Mouse (Mus musculus) left cerebral cortex, adult 11 months (tissue): Measurements from ENCODE around the gene Ptprg.

Source experiments
- DNase-seq: peaks from one replicate; pipeline ENCODE4 v3.0.0; 2022; ENCODE audit warnings: low spot score

The Ptprg gene

DNA sequence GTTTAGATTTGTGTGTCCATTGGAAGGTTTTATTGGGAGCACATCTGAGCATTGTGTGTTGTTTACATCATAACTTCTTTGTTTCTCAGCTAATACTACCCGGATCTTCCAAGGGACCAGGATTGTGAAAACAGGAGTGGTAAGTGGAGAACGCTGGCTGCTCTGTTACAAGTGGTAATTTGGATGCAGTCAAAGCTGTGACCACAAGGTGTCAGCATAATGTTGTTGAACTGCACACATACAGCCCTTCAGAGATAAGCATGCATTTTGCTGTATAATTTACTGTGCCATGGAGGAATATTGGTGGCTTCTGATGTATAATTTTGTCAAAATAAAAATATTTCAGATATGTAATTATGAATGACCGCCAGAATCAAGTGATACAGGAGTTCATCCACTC lies 598.6 kb downstream of the Ptprg start:
- peak; percentile 53 for DNase-seq

DNA sequence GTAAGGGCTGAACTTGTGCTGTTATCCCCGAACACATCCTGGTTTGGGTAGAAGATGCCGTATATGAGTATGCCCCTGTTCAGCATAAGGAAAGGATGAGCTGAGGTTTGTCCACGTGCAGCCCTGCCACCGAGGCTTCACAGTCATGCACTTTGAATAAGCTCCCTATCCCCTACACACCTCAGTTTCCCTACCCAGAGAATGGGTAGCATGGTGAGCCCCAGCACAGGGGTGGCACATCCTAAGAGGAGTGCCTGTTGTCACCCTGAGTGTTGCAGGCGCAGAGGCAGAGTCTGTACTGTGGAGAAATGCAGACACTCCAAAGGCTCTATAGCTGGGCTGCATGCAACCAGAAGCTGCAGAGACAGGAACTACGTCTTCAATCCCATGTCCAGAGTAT lies 599.4 kb downstream of the Ptprg start:
- no peak for DNase-seq

DNA sequence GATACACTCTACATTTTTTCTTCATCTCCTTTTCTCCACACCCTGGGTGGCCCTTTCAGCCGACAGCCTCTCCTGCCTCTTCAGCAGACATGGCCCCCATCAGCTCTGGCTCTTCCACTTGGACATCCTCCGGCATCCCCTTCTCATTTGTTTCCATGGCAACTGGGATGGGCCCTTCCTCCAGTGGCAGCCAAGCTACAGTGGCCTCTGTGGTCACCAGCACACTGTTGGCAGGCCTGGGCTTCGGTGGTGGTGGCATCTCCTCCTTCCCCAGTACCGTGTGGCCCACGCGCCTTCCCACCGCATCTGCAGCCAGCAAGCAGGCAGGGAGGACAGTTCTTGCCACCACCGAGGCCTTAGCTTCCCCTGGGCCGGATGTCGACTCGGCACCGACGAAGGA lies 600.3 kb downstream of the Ptprg start:
- no peak for DNase-seq

DNA sequence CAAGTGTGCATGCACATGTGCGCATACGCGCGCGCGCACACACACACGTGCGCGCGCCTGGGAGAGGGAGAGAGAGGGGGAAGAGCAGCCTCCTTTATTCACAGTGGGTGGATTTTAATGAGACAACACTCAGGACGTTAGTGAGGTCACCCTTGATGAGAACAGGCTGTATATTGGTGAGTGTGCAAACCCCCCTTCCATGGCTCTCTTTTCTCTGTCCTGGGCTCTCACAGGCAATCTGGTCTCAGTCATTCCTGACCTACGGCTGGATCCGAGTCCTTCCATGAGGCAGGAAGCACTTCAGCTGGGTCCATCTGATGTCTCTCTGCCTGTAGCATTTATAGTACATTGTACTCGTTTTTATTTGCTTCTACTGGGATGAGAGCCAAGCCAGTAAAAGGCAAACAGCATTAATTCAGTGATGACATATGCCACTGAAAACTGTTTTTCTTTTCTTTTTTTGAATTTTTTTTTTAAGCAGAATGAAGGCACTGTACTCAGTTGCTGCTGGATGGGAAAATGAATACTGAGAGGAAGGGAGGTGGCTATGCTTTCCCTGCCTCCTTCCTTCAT lies 608.5 kb downstream of the Ptprg start:
- no peak for DNase-seq

DNA sequence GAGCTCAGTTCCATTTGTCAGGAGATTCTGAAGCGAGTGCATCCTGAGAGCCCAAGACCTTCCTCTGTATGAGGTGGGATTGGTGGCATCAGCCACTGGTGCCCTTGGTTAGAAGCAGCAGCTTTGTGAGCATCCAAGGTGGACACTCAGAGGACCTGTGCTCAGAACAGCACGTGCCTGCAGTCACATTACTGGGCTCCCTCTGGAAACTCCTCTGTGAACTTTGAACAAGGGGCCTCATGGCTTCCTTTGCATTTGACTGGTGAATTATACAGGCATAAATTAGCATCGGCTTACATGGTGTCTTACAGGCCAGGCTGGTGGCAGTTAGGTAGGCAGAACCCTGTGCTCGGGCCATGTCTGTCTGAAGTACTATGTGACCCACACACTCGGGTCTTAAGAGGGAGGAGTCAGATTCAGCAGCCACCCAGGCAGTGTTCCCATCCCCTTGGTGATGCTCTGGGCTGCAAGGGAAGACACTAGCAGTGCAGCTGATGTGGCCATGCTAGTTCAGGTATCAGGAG lies 609.1 kb downstream of the Ptprg start:
- DNase-seq, result no peak

DNA sequence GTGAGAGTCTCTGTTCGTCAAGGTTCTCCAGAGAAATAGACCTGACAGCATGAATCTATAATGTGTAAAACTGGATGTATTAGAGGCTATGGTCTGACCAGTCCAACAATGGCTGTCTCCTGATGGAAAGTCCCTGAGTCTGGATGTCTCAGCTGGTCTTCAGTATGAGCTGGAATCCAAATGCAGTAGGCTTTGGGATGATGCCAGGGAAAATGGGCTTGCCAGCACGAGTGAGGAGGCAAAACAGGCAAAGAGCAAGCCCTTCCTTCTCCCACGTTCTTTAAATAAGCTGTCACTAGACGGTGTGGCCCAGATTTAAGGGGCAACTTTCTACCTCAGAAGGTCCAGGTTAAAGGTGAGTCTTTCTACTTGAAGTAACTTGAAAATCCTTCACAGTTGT lies 609.9 kb downstream of the Ptprg start:
- no peak for DNase-seq

DNA sequence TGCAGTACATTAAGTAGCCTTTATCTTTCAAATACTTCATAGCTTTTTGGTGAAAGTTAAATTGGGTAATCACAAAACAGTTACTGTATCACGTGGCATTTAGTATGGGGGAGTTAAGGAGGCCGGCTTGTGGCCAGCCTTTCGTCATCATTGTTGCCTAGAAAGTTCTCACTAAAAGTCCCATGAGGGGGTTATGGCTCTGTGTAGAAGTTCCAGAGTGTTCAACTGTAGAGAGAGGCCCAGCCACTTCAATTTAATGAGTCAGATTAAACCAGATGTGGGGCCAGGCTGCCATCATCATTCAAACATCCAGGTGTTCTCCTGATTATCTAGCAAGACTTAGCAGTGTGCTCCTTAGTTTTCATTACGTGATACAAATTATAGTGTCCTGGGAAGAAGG lies 613.9 kb downstream of the Ptprg start:
- DNase-seq, result no peak

DNA sequence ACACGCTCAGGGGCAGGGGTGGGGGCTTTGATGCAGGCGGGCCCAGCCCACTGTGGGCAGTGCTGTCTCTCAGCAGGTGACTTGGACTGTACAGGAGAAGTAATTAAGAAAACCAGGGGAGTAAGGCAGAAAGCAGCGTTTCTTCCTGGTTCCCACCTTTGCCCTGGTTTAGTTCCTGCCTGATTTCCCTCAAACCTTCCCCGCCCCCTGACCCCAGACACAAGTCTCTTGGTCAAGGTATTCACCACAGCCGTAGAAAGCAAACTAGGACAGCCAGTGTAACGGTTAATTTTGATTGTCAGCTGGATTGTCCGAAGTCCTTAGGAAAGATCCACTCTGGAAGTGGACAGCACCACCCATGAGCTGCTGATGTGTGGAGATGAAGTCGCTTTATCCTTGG lies 614.3 kb downstream of the Ptprg start:
- DNase-seq, result no peak

DNA sequence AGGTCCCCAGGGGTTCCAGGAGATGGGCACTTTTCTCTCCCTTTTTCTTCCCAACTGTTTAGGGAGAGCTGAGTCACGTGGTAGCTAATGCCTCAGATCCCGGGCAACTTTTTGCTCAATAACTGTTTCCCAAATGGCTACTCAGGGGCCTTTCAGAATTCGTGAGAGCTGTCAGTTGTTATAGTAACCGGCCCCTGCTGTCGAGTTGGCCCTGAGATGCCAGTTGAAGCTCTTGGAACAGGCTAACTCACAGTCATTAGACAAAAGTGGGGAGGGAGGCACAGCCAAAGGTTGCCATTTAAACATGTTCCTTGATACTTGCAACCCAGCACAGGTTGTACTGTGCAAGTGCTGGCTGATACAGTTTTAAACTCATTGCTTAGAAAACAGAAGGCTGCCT lies 624.1 kb downstream of the Ptprg start:
- DNase-seq, result no peak

DNA sequence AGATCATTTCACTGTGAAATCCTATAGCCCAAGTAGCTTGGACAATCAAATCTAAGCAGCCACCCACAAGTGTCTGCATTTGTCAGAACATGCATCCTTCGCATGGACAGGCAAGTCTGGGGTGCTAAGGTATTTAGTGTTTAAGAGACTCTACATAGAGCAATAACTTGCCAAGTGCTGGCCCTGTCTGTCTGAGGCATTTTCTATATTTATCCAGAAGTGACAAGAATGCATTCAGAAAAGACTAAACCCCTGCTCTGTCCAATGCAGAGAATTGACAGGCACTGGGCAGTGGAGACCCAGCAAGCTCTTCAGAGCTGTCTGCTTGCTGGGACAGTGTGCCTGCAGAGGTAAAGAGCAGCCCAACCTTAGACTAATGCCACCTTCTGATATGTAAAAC lies 625.3 kb downstream of the Ptprg start:
- DNase-seq, result no peak

DNA sequence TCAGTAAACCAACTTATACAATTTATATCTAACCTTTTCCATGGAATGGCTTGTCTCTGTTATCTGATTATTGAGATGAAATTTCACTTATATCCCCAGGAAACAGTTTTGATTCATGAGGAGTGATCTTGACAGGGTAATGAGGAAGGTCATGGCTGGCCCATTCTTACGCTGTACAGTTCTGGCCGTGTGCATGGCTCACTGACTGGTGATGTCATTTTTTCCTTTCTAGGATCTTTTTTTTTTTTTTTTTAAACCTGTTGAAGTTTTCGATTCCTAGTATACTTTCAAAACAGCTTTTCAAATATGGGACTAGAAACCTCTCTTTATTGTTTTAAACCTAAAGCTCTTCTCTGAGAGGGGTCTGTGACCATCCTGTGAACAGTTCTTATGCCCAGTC lies 626.8 kb downstream of the Ptprg start:
- no peak for DNase-seq

DNA sequence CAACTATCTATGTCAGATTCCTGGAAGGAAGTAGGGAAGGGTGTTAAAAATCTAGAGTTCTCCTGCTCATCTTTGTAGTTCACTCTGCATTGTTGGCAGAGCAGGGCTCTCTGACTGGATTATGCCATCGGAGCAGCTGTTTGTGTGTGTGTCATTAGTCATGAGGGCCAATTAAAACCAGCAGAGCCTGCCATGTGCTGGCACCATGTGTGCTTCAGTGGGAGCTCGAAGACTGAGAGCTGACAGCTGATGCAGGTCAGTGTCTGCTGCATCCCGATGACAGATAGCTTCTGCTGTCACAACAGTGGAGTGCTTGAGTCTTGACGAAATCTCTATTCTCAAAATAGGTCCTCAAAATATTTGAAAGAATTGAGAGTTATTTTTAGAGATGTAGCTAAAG lies 631.7 kb downstream of the Ptprg start:
- DNase-seq, result no peak

DNA sequence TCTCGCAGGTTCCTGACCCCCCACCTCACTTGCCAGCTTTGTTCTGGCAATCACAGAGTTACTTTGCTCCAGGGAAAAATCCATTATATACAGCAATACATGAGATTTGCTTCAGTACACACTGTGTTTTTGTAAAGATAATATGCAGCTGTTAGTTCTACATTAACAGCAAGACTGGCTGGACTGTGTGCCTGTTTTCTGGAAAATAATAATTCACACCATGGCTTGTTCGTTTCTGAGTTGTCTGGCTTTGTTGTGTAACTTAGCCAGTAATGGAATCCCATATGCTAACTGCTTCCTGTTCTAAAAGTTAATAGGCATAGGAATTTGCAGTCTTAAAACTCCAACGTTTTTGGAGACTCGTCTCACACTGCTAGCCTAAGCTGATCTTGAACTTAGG lies 635.0 kb downstream of the Ptprg start:
- no peak for DNase-seq

DNA sequence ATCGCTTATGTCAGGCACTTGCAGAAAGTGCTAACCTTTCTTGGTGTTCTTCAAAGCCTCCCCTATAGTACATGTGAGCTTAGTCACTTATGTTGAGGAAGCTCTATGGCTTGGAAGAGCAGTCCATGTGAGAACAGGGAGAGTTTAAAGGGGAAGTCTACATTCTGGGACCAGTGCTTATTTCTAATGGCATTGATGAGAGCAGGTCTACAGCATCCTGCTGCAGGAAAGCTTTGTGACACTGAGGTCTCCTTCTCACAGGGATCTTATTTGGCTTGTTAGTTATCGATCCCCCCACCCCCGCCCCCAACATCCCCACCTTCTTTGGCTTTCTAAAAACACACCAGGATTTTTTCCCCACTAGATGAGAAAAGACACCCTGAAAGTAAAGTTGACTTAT lies 635.9 kb downstream of the Ptprg start:
- no peak for DNase-seq

DNA sequence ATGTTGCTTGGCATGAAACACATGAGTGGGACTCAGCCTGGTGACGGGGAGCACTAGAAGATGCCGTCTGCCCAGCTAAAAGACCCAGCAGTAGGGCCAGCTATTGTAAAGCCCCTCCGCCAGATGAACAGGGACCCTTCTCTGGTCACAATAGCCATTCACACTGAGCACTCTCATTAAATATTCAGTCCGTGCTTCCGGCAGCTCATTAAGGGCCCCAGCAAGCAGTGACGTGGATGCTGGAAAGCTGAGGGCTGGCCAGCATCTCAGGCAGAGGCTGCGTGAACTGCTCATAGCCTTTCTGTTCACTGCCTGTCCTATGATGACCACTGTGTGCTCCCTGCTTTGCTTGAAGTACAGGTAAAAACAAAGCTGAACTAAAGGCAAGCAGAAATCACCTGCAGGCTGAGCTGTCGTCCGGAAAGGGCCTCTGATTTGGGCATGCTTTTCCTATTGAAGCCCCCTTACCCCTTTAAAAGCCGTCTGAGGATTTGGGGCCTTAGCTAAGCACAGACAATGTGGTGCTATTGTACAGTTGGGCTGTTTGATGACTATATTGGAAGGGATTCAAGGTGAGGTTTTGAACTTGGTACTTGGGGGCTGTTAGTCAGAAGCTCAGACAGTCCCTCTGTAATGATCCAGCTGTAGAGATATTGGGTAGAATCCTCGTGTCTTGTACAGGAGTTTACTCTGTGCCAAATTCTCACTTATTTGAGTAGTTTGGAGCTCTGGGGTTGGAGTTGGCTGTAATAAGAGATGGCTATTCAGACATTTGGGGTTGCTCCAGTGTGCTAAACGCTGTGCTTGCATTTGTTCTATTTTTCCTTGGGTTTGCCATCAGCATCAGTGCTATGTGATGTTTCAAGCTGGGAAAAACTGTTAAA lies 636.6 kb downstream of the Ptprg start:
- no peak for DNase-seq

DNA sequence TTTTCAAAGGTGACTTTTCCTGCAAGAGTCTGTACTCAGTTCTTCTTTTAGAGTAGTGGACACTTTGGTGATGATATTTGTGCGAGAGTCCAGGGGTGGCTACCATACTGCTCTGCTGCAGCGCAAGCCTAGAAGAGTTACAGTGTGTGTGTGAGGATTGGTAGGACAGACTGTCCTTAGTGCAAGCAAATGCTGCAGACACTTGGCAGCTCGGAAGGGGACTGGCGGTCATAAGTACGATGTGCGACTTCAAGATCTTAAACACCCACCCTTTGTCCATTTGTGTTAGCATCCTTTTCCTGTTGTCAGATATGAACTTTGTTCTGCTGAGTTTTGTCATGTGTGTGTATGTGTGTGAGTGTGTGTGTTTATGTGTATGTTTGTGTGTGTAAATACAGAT lies 637.7 kb downstream of the Ptprg start:
- DNase-seq, result no peak

DNA sequence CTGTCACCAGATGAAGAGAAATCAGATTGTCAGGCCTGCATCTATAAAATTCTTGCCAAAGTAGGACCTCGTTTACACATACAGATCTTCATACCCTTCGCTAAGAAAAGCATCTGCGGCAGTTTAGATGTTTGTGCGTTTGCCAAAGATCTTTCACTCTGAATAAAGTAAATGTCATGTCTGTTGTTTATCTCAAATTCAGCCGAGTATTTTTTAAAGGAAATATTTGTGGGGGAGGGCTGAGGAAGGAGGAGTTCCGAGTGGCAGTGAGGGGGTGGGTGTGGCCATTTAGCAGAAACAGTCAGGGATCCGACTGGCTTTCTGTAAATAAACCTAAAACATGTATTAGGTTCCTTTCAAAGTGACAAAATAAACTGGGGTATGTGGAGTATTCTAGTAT lies 645.4 kb downstream of the Ptprg start:
- no peak for DNase-seq

DNA sequence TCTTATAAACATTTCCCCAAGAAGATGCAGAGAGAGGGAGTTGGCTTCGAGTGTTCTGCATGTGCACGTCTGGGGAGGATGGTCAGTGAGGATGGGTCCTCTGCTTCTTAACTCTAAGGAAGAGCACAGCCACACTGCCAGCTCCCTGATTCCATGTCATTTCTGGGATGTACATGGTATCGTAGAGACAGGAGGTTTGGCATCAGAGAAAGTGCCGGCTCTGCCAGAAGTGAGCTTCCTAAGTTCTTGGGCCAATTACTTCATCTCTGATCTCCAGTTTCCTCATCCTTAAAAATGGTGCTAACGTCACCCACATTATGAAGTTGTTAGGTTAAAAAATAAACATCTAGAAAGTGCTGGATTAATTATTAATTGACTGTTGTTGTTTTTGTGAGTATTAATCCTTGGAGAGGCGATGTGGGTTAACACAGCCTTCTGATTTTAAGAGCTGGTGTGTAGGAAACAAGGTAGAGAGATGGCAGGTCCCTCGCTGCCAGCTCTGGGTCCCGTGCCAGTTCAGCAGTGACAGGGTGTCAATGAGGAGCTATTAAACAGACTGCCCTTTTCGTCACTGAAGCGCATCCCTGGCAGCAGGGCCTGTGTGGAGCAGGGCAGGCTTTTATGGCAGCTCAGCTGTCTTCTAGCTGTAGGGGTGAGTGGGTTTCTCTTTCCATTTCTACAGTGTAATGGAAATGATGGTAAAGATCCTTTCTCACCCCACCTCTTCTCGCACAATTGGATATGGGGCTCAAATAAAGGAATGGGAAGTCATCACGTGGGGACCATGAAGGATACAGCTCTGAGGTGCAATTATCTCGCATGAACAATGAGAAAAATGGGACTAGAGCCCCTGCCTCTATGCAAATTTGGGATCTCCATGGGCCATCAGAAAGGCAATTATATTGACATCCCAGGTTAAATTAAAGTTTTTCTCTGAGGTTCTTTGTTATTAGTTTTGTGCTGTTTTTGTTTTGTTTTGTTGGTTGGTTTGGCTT lies 646.9 kb downstream of the Ptprg start:
- DNase-seq, result no peak

DNA sequence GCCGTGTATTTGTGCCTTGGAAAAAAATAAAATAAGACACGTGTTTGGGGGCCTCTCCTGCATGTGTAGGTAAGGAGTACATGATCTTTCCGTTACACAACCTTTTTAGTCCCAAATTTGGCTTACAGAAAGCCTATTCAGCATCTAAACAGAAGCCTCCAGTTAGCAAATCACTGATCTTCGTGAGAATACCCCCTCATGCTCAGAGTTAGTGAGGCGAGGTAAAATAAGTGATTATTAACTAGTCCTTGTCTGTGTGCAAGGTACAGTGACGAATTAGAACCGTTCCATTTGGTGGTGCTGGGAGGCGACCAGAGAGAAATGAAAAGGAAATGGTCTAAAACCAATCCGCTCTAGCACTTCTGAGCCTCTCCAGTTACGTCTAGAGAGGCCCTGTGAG lies 648.9 kb downstream of the Ptprg start:
- no peak for DNase-seq

DNA sequence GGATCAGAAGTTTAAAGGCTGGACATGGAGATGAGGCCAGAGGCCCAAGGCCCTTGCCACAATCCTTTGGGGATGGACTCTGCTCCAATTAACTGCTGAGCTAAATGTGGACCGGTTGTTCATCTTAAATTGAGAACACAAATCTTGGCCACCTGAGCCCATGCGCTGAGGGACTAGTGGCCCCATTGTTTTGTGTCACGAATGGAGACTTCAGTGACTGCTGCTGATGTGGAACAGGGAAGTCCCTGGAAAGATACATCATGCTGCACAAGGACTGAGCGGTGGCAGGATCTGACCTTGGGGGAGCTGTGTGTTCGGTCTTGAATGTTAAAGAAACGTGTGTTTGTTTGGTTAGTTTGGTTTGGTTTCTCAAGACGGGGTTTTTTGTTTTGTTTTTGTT lies 649.7 kb downstream of the Ptprg start:
- DNase-seq, result no peak

DNA sequence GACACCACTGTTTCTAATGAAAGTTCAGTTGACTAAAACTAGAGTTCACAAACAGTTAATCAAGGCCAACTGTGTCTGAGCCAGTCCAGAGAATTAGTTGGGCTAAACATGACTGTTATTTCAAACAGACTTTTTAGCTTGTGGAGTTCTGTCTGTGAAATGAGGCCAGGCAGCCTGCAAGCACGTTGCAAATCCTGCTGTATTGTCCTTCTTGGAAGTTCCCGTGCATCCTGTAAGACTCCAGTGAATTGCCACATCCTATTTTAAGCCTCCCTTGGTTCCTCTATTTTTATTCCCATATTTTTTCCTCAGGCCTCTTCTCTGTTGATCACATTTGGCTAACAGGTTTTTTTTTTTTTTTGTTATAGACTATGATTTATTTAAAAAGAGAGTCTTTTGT lies 652.8 kb downstream of the Ptprg start:
- peak; percentile 32 for DNase-seq

DNA sequence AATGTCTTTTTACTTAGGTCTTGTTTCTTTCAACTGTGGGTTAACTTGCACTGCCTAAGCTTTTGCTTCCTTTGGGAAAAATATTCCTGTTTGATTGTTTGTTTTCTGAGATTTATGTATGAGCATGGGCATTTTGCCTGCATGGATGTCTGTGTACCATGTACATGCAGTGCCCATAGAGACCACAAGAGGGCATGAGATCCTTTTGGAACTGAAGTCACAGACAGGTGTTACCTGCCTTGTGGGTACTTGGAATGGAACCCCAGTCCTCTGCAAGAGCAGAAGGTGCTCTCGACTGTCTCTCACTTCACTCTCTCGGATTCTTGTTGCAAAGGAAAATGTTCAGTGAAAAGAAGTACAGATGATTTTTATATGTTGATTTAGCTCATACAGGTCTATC lies 655.2 kb downstream of the Ptprg start:
- no peak for DNase-seq
